Mouse (Mus musculus) brain, embryonic 14.5 days (tissue): ENCODE data around the gene Slc7a1.
A peak's percentile ranks its signal among the peaks of the same experiment; 100 is the strongest.

Experiments used
- CTCF ChIP-seq: fragments of 200-500 bp; IDR thresholded peaks from 2 replicates; pipeline ENCODE4 v1.5.1; 2012; ENCODE audit warnings: inconsistent platforms, mild to moderate bottlenecking, moderate library complexity, borderline replicate concordance; ENCODE audit not compliant: insufficient read depth, insufficient read length; ENCODE audit errors: extremely low read depth
- POLR2A ChIP-seq: fragments of 200-500 bp; IDR thresholded peaks from 2 replicates; pipeline ENCODE4 v1.6.1; 2012; ENCODE audit warnings: mild to moderate bottlenecking, inconsistent platforms, borderline replicate concordance; ENCODE audit not compliant: poor library complexity, insufficient read depth, insufficient read length, severe bottlenecking; ENCODE audit errors: extremely low read depth

- no peak for TF ChIP-seq POLR2A
- TF ChIP-seq CTCF = peak; percentile 57; the same call in 1 of the 2 replicates
Observed at GRCm38 (mm10) chr5:148293346-148293745, 106.4 kb downstream of the Slc7a1 start.
